Mouse (Mus musculus): Measurements from ENCODE around the gene Mup17.
"Not testable (repeated sequence)": the region's sequence is repeated elsewhere in the genome, so short reads cannot be mapped to it uniquely, and the experiment has no call there.

The Mup17 gene

DNA sequence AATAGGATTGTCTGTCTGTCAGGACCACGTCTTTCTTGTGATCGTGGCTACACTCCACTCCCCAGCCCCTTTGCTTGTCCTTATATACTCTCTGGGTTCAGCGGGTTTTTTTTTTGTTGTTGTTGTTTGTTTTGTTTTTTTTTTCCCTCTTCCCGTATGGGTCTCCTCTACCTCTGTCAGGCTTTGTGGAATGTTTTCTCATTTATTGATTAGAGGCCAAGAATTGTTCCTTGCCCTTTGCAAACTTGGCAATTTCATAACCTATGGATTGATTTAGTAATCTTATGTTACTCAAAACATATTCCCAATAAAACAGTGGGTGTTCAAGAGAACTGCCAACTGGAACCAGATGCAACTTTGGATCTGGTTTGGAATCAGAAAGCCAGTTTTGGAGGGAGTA lies at the start of gene Mup17:
Gene Mup17 (minus strand): TSS at position 101 of the 400 bp plus-strand sequence.
- not testable (repeated sequence) for DNase-seq

DNA sequence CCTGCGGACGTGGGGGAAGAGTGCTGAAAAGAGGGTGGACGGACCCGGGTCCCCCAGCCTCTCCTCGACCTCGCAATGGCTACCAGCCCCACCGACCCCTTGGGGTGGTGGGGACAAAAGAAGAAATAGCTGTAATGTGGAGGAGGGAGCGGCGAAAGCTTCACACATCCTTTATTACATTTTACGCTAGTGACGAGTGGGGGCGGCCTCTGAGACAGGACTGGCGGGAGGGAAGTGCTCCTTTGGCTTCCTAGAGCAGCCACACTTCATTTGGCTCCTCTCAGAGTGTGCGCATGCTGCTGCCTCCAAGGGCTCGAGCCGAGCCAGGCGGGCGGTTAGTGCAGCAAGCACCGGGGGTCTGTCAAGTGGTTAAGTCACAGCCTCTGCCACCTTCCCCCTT lies 24.1 kb downstream of the Mup17 start:
- not testable (repeated sequence) for DNase-seq

GRCm38 (mm10) chr4:61555887-61556286 lies 39.8 kb downstream of the Mup17 start:
- not testable (repeated sequence) for DNase-seq
